Mouse (Mus musculus) heart, adult 2 months (tissue): ENCODE results near the gene Vti1a. TPM values are rescaled to one million over a fixed set of nuclear protein-coding genes. Genes with fewer than 3 reads are reported as not detected.

Source experiments
- DNase-seq, 2 experiments: peaks; one replicate each; pipeline ENCODE4 v3.0.0; 2021
- H3K27ac ChIP-seq: fragments of 200-600 bp; 2 replicates; pipeline ENCODE4 v1.8.1; 2022
- H3K27me3 ChIP-seq: fragments of 200-500 bp; 2 replicates; pipeline ENCODE4 v1.6.1; 2012; ENCODE audit warnings: mild to moderate bottlenecking, low read length, inconsistent platforms, mixed read lengths; ENCODE audit not compliant: control insufficient read depth, insufficient read depth
- H3K36me3 ChIP-seq: fragments of 200-500 bp; 2 replicates; pipeline ENCODE4 v1.6.1; 2012; ENCODE audit warnings: low read length, inconsistent platforms; ENCODE audit not compliant: control insufficient read depth, insufficient read depth
- H3K4me1 ChIP-seq: fragments of 200-500 bp; 2 replicates; pipeline ENCODE4 v1.6.1; 2011; ENCODE audit warnings: low read length; ENCODE audit not compliant: control insufficient read depth, insufficient read depth
- H3K4me3 ChIP-seq: fragments of 200-600 bp; 2 replicates; pipeline ENCODE4 v1.8.1; 2022
- H3K79me2 ChIP-seq: fragments of 200-500 bp; replicated peaks from 2 replicates; pipeline ENCODE4 v1.6.1; 2012; ENCODE audit warnings: mild to moderate bottlenecking, inconsistent platforms, low read length, moderate library complexity, mixed read lengths; ENCODE audit not compliant: control insufficient read depth, insufficient read depth
- H3K9ac ChIP-seq: fragments of 200-500 bp; 2 replicates; pipeline ENCODE4 v1.6.1; 2012; ENCODE audit warnings: low read depth, mild to moderate bottlenecking, control low read depth, inconsistent platforms, low read length, mixed read lengths
- CTCF ChIP-seq: fragments of 200-600 bp; IDR thresholded peaks from 2 replicates; pipeline ENCODE4 v1.8.1; 2022; ENCODE audit warnings: antibody characterized with exemption, mild to moderate bottlenecking, moderate library complexity
- EP300 ChIP-seq: fragments of 200-500 bp; IDR thresholded peaks from 2 replicates; pipeline ENCODE4 v1.6.1; 2011; ENCODE audit warnings: low read depth, low read length, control low read depth; ENCODE audit not compliant: insufficient read depth
- POLR2A ChIP-seq: fragments of 200-500 bp; IDR thresholded peaks from 2 replicates; pipeline ENCODE4 v1.6.1; 2011; ENCODE audit warnings: mild to moderate bottlenecking, low read depth, low read length, control low read depth; ENCODE audit not compliant: insufficient read depth
- WGBS: fragments of 180-500 bp; shearing (Covaris S2); methylation state at CpG from one replicate; pipeline ENCODE4 v1.1.7; 2018; 5-methylcytosine and 5-hydroxymethylcytosine counted together
- intact Hi-C: fragments of 180-260 bp; cut with DNase I; formaldehyde crosslinking; loops from one replicate; pipeline ENCODE4 v1.15.1; 2025
- polyA plus RNA-seq: library from polyadenylated mRNA; depleted of rRNA; stranded (reverse); fragments of >200 nt; gene quantifications from 2 replicates; pipeline ENCODE4 v1.2.3, GENCODE M21; 2012
- total RNA-seq, 2 experiments: library from RNA; stranded (reverse); gene quantifications; 2 replicates each; pipeline ENCODE4 v1.2.3; 2021

Vti1a gene
- total and polyA plus RNA-seq, 3 experiments, result 6.2 to 16.3 (median 15.6) TPM

- no peaks in the 10 kb centered on the region for H3K4me1 ChIP-seq
- intact Hi-C loops, result no loop called here
- no peaks in the 10 kb centered on the region for H3K79me2 ChIP-seq
- TF ChIP-seq EP300 (no peak), POLR2A (no peak), CTCF (no peak)
- no peak overlapping the region for H3K9ac ChIP-seq
- WGBS, result 98% methylated on average over 2 of the region's 2 CpGs
- no peaks in the 10 kb centered on the region for H3K36me3 ChIP-seq
- no peak overlapping the region for H3K27ac ChIP-seq
- no peak overlapping the region for H3K4me3 ChIP-seq
- H3K27me3 ChIP-seq, result no peaks in the 10 kb centered on the region
- DNase-seq, result no peak
Measured at GRCm38 (mm10) chr19:55292210-55292850, 23.8 kb upstream of the Vti1a start.

GRCm38 (mm10) chr19:55293175-55293574 is 22.9 kb upstream of the Vti1a start:
- Histone ChIP-seq H3K9ac (no peak overlapping the region), H3K27ac (no peak overlapping the region), H3K36me3 (no peaks in the 10 kb centered on the region), H3K4me1 (no peaks in the 10 kb centered on the region), H3K4me3 (no peak overlapping the region), H3K27me3 (no peaks in the 10 kb centered on the region), H3K79me2 (no peaks in the 10 kb centered on the region)
- no peak for DNase-seq
- intact Hi-C loops, result no loop called here
- TF ChIP-seq POLR2A (no peak), CTCF (no peak), EP300 (no peak)
- WGBS, result 30% methylated on average over 4 of the region's 4 CpGs

DNA sequence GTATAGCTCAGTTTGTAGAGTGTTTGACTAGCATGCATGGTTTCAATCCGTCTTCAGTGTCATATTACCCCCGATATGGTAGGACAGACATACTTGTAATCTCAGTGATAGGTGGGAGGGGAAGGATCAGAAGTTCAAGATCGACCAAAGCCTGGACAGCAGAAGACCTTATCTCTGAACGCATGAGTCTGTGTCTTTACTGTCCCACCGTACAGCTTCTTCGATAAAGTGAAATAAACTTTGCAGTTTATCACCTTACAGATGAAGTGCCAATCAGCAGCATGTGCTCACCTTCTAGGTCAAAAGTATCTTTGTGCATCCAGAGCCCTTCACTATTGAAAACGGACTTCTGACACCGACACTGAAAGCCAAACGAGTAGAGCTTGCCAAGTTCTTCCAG is 21.0 kb upstream of the Vti1a start:
- H3K36me3 ChIP-seq, result no peaks in the 10 kb centered on the region; the same call in 1 of the 2 replicates
- WGBS, result 78% methylated on average over 9 of the region's 9 CpGs
- TF ChIP-seq EP300 (no peak), CTCF (no peak), POLR2A (no peak)

DNA sequence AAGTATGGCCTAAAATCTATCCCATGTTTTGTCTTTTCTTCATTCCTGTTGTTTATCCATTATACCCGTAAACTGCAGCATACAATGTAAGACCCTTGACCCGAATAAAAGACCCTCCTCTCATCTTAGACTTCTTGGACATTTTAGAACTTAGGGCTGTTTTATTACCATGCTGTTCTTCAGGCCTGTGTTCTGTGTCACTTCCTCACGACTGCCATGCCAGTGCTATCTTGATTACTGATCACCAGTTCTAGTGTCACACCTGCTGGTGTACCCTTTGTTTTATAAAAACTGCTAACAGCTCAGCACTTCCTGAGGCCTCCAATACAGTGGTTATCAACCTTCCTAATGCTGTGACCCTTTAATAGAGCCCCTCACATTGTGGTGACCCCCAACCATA is 20.5 kb upstream of the Vti1a start:
- DNase-seq, result no peak
- H3K27ac ChIP-seq, result no peak overlapping the region
- H3K4me3 ChIP-seq, result no peak overlapping the region
- intact Hi-C loops, result no loop called here
- no peaks in the 10 kb centered on the region for H3K79me2 ChIP-seq
- TF ChIP-seq CTCF (no peak), POLR2A (no peak), EP300 (no peak)
- H3K4me1 ChIP-seq, result no peaks in the 10 kb centered on the region
- 81% methylated on average over 3 of the region's 3 CpGs for WGBS
- no peaks in the 10 kb centered on the region for H3K27me3 ChIP-seq
- no peaks in the 10 kb centered on the region; the same call in 1 of the 2 replicates for H3K36me3 ChIP-seq
- no peak overlapping the region for H3K9ac ChIP-seq

More for the DNA sequence above, 21.0 kb upstream of the Vti1a start:
- Histone ChIP-seq H3K4me3 (no peak overlapping the region), H3K27me3 (no peaks in the 10 kb centered on the region), H3K27ac (no peak overlapping the region), H3K79me2 (no peaks in the 10 kb centered on the region), H3K4me1 (no peaks in the 10 kb centered on the region), H3K9ac (no peak overlapping the region)
- DNase-seq, result no peak
- intact Hi-C loops, result no loop called here

GRCm38 (mm10) chr19:55296301-55296700 is 19.8 kb upstream of the Vti1a start:
- Histone ChIP-seq H3K9ac (no peak overlapping the region), H3K4me3 (no peak overlapping the region), H3K79me2 (no peaks in the 10 kb centered on the region), H3K36me3 (no peaks in the 10 kb centered on the region; the same call in 1 of the 2 replicates), H3K27ac (no peak overlapping the region), H3K4me1 (no peaks in the 10 kb centered on the region), H3K27me3 (no peaks in the 10 kb centered on the region)
- 87% methylated on average over 2 of the region's 2 CpGs for WGBS
- no peak for DNase-seq
- TF ChIP-seq CTCF (no peak), EP300 (no peak), POLR2A (no peak)
- intact Hi-C loops, result no loop called here

GRCm38 (mm10) chr19:55297489-55297888 is 18.6 kb upstream of the Vti1a start:
- 91% methylated on average over 2 of the region's 2 CpGs for WGBS

More at GRCm38 (mm10) chr19:55297489-55297888, 18.6 kb upstream of the Vti1a start:
- Histone ChIP-seq H3K4me1 (no peaks in the 10 kb centered on the region), H3K27ac (no peak overlapping the region), H3K9ac (no peak overlapping the region), H3K4me3 (no peak overlapping the region), H3K27me3 (no peaks in the 10 kb centered on the region), H3K36me3 (no peaks in the 10 kb centered on the region; the same call in 1 of the 2 replicates), H3K79me2 (no peaks in the 10 kb centered on the region)
- no peak for TF ChIP-seq POLR2A
- no peak for TF ChIP-seq EP300
- TF ChIP-seq CTCF, result no peak
- DNase-seq, result no peak
- intact Hi-C loops, result no loop called here
